Mouse (Mus musculus) spleen, postnatal 14 days (tissue): ENCODE measurements at regions not wholly inside any gene's neighbourhood (a gene's known extent, or its start where the extent isn't known, plus 50 kb on each side); places are given as distances from the start of the nearest gene placed in this dataset.

ENCODE experiments used
- DNase-seq, 2 experiments: peaks; one replicate each; pipeline ENCODE4 v3.0.0; 2021 to 2022; ENCODE audit warnings: low spot score in 2 of 2

DNA sequence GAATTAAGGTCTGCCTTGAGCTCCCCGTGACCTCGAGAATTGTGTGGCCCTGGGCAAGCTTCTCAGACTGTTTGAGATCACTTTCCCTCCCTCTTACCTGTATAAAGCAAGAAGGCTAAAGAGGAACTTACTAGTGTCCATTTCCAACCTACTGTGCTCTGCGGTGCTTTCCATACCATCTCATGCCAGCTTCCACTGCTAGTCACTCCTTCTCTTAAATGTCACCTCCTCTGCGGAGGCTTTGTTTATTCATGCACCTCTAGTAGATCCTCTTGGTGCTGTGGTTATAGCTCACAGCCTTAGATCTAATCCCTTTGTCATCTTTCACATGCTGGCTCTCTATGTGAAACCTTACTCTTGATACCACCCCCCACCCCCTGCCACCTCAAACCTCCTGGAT, 2310.3 kb upstream of the Lrrc6 start:
- no peak for DNase-seq

DNA sequence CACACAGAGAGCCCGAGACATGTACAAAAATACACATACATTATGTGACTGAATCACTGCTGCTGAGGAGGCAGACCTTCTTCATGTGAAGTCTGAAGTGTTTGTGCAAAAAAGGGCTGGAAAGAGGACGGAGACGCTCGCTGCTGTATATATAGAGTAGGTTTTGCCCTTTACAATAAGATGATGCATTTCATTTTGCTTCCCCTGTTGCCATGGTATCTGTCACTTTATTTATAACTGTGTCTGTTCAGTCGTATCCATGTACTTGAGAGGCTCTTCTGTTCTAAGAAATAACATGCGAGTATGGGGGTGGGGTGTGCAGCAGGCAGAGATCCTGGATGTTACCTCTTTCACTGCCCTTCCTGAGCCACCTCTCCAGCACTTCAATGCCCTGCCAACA, 2309.9 kb upstream of the Lrrc6 start:
- DNase-seq: no peak

DNA sequence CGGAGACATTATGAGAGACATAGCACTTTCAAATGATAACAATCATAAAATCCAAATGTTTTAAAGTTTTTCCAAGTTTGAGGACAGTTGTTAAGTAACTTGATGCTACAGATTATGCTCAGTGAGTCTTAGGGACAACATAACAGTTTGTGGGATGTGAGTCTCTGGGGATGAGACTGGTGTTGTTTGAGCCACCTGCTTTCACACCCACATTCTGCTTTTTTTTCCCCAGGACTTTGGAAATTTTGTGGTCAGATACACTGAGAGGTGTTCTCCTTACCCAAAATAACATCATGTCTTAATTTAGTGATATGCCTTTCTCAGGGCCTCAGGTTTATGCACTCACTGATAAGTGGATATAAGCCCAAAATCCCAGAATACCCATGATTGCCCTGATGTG, 2307.5 kb upstream of the Lrrc6 start:
- DNase-seq: no peak

DNA sequence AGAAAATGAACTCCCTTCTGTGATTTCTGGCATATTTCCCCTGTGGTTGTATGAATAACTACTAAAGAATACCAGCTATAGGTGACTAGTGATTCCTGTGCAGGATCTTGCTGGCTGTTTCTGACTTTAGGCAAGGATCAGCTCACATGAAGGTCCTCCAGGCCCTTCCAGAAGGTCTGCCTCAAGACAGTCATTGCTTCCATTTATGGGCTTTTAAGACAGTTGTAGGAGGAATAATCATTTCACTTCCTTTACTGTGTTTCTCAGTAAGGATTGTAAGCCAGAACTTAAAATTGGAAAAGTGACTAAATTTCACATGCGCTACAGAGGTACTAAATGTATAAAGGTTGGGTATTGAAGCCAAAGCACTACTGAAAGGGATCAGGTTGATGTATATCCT, 2303.5 kb upstream of the Lrrc6 start:
- no peak for DNase-seq

DNA sequence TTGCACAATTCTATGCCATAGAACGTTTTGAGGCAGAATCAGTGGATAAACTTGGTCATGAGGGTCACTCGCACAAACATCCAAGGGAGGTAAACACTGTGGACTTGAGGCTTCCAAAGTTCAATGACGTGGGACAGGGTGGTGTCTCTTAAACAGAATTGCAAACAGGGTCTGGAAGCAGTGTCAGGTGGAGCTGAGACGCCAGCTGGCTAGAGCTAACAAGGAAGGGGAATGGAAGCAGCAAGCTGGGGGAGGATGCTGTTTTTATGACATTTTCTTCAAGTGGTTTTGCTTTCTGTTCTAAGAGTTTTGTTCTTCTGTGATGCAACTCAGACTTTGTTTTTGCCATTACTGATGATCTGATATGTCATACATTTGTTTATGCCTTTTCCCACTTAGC, 2301.1 kb upstream of the Lrrc6 start:
- no peak for DNase-seq

DNA sequence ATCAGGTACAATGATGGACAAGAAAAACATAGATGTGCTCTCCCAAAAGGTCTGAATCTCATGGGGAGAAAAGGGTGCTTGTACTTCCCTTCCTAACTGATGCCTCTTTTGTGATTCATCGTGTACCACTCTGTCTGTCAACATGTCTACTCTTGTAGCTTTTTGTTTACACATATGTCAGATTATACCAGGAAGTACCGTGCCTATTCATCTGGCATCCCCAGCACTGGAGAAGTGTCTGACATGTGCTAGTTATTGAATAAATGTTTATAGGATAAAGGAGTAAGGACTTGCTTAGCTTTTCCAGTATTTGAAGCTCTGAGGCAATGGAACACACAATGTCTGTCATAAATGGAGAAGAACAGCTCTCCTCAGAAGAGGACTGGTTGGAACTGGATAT, 2296.7 kb upstream of the Lrrc6 start:
- no peak for DNase-seq

DNA sequence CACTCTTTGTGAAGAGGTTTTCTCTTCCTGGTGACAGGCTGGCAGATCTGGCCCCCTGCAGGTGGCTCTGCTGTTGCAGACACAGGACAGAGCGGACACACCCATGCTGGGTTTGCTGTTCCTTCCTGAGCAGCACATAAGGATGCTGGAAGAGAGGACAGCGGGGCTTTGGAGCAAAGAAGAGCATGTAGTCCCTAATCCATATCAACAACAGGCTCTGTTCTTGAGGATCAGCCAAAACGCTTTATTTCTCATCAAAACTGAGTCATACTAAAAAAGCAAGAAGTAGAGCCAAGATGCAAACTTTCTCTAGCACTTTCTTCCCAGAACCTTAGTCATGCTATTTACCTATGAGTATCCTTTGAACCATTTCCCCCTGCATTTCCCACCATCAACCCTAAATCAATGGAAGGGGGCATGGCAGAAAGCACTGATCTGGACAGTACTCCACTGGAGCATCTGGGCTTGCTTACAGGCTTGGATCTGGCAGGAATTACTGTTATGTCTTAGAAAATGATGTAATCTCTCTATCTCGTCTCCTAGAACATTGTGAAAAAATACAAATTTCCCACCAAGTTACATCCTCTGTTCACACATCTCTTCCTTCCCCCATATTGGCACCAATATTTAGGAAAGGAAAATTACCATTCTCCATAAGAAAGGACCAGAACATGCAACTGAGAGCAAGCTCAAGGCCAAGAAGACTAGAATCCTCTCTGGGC, 2294.7 kb upstream of the Lrrc6 start:
- no peak for DNase-seq

DNA sequence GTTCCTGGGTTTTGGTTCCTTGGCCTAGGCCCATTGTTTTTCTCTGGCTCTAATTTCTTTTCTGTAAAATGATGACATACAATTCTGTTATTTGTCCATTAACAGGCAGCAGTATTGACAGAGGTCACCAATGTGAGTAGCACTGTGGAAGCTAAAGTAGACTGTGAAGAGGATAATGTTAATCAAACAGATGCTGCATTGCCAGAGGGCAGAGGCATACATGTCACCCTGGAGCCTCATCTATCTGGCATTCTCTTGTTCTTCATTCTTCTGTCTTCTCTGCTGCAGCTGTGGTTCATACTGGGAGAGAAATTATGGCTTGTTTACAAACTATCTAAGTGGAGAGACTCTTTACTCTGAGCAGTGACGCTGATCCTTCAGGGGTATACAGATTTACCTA, 2259.2 kb upstream of the Lrrc6 start:
- DNase-seq: no peak

DNA sequence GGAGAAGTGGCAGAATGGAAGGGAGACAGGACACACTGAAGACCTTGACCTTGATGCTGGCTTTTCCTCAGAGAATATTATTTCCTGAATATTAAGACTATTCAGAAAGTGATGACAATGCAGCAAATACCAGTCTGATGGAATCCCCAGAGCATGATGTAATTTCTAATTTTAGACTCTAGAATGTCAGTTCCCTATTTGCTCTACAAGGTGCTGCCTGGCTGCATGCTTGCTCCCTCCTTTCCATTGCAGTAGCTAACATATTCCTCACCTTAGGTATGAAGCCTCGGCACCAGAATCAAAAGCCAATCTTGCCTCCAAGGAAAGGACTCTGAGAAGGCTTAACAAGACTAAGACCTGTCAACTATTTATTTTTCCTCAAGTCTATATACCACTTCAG, 2254.5 kb upstream of the Lrrc6 start:
- no peak for DNase-seq

DNA sequence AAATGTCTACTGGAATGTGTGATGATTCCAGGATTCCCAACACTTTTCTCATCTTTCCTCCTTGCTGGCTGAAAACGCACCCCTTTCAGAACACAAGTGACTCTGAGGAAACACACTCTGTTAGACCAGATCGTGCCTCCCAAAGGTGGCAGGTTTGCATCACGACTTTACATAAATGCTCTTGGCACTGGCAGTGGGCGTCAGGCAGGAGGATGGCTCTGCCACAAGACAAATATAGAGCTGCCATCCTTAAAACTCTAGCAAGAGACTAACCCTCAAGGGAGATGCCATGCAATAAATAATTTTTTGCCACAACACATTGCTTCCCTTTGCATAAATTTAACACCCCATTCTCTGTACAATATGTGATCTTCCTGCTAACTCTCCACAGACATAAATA, 2254.1 kb upstream of the Lrrc6 start:
- no peak for DNase-seq

DNA sequence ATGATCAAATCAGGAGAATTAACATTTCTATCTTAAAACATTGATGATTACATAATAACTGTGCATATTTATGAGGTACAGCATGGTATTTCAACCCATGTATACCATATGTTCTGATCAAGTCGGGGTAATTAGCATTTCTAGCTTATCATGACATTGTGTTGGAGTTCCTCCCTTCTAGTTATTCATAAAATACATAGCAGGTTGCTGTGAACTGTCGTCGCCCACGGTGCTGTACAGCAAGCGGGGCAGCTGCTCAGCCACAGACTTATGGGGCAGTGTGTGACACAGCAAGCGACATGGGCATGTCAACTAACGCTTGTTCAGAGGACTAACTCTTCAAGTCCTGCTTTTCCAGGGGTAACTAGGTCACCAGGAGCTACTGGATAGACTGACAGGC, 2238.6 kb upstream of the Lrrc6 start:
- DNase-seq: no peak

DNA sequence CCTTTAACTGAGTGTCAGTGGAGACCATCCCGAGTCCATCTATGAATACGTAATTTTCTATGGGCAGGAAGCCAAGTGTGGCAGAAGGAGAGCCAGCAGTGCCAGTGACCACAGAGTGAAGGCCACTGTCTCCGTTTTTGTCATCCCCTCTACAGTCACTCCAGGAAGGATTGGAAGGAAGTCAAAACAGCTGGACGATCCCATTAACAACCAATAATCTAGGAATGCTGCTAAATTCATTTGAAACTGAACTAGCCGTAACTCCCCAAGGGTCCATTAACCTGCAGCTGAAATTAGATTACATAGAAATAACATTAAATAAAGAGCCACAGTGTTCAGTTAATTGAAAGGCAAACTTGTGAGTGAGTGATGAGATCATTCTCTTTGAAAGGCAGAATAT, 2220.5 kb upstream of the Lrrc6 start:
- DNase-seq: no peak

DNA sequence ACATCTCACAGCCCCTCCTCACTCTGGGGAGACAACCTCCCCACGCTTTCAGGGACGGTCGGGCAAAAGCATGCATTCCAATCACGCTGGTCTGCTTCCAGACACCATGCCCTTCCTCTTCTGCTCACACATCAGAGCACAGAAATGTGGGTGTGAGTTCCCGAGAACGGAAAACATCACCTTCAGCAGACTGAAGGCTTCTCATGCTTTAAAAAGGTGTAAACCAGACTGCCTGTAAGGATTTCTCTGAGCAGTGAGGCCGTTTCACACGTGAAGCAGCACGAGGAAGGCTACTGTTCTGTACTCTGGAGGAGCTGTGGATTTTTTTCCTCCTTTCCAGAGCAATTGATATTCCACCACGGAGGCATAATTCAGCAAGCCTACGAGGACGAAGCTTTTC, 2218.8 kb upstream of the Lrrc6 start:
- DNase-seq: no peak

DNA sequence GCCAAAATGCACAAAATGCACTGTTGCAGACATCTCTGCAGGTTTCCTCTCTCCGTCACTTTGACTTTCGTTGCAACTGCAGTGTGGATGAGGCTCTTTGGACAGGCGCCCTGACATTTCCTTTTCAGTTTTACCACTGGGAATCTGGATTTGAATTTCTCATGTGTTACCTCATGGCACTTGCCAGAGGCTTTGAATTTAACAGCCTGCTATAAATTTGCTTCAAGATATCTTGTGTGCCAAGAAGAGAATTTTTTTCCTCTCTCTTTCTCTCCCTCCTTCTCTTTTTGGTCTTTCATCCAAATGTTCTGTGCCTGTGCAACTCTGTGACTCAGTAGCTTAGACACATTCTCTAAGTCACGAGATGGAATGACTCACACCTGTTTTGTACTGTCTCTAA, 2213.6 kb upstream of the Lrrc6 start:
- DNase-seq: no peak

DNA sequence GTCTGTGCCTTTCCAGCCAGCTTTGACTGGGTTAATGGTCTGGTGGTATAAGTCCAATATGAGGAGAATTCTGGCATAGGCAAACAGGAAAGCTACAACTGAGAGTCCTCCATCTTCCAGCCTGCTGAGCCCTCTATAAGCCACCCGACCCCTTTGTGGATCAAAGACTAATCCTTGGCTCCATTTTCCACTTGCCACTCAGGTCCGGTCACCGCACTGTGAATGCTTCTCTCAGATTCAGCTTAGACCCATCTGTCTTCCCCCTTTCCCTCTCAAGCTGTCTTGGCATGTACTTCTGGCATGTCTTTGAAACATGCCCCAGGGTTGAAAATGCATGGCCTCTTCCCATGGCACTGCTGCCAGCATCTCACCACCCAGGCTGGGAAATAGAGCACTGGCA, 2206.6 kb upstream of the Lrrc6 start:
- DNase-seq: no peak

DNA sequence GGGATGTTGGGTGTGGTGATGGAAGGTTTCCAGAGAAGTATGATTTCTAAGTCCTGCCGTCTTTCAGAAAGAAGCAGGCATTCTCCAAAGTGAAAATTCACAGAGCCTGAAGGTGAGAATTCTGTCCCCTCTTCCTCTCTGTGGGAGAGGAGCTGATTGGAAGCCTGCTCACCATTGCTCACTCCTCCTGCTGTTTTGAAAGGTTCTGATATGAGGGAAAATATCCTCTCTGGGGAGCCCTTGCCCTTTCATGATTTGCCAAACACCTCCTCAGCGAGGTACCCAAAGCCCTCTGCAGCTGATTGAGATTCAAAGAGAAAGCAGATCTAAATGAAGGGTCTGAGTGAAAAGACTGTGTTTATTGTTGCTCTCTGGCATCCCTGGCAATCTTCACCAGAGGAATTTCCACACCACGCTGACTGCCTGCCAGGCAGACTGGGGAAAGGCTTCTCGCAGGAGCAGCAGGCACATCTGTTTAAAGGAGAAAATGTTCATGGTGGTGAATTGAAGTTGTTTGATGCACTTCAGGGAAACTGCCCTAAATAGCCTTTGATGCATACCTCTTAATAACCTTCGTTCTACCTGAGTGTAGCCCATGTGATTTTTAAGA, 2194.4 kb upstream of the Lrrc6 start:
- no peak for DNase-seq

DNA sequence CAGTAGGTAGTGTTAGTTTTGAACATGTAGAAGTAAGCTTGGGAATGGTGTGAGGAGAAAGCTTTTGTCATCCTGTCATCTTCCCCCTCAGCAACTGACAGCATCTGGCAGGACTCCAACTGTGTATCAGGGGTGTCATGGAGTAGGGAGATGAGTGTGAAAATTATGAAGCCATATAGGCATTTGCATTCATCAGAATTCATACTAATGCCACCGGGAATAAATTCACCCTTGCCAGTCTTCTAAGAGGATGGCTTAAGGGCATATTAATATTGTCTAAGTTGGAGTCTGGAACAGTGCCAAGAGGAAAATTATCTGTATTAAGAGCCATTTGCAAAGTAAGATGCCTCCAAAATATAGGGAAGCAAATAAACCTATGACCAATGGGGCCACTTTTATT, 2166.8 kb upstream of the Lrrc6 start:
- DNase-seq: no peak

DNA sequence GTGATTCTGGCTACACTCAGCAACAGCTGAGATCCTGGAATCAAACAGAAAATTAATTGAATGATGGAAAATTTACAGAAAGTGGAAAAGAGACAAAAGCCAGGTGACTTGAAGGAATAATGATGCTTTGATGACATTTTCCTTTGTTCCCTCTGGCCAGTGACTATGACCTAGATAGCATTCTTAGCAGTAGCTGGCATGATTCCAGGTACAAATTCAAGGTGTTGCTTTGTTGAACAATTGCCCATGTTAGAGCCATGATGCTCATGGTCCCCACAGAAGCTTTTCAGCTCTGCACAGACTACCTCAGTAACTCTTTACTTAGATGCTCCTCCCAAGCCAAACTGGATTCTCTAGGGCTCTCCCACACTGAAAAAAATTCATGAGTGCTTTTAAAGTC, 2164.6 kb upstream of the Lrrc6 start:
- no peak for DNase-seq

DNA sequence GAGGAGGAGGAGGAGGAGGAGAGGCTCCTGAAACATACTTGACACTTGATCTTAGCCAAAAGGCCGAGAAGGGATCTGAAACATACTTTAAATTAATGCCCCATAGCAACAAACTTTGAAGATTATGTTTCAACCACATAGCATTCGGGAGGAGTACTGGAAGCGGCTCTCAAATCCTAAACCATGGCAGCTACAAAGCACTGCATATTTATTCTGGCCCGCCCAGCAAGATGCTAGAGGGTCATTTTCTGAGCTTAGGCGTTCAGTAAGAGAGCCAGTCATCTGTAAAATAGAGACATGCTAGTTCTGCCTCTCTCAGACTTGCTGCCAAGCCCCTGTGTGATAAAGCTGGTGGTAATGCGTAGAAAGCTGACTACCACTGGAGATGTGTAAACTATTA, 2156.0 kb upstream of the Lrrc6 start:
- DNase-seq: no peak

DNA sequence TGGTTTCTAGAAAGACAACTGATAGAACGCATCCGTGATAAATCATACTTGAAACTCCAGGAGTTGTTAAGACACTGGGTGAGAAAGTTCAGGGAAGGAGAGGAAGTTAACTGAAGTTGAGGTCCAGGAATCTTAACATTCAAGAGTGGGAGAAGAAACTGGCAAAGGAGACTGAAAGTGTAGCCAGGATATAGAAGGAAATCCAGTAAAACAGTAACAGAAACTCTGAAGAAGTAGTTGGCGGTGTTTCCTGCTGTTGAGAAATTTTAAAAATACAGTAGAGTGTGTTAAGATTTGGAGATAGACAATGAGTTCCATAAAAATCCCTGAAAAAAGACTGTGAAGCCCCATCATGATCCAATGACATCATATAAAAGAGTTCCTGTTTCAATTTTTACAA, 2154.3 kb upstream of the Lrrc6 start:
- DNase-seq: no peak

DNA sequence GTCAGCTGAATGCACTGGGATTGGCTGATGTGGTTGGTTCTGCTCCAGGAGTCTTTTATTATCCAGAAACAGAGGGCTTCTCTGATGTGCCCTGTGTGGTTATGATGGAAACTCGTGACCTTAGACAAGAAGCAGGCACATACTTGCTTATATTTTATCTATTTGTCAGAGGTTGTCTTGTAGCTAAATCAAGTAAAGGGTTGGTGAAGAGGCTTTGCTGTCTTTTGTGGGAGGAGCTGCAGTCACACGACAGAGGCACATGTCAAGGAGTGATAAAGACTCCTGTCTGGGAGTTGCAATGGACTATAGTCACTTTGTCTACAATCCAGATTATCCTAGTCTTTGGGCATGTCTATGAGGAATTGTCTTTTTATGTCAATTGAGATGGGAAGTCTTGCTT, 2149.9 kb upstream of the Lrrc6 start:
- no peak for DNase-seq

DNA sequence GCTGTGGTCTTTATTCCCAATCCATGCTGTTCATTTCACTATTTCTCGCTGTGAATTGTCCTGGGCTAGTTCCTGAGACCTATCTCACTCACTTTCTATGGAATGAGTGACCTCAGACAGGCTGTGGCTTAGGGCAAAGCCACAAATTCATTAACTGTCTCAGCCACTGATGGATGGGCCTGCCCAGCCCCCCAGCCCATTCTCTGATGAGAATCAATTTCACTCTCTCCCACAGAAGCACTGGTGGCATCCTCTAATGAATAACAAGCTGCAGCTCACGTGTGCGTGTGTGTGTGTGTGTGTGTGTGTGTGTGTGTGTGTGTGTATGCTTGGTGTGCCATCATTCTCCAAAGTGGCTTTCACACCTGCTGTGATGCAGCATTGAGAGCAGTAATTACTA, 2149.3 kb upstream of the Lrrc6 start:
- no peak for DNase-seq

DNA sequence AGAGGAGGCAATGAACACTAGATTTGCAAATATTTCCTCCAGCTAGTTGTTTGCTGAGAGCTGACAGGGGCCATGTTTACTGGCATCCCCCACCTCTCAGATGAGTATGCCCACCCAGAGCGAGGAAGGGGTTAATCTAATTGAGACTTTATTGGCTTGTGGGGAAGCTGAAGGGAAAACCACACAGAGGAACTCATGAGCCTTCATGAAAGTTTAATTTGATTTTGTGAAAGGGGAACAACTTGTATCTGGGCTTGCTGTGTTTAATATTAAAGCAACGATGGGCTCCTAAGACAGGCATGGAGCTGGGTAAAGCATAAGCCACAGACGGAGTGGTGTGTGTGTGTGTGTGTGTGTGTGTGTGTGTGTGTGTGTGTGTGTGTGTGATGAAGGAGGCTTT, 2146.2 kb upstream of the Lrrc6 start:
- DNase-seq: no peak

DNA sequence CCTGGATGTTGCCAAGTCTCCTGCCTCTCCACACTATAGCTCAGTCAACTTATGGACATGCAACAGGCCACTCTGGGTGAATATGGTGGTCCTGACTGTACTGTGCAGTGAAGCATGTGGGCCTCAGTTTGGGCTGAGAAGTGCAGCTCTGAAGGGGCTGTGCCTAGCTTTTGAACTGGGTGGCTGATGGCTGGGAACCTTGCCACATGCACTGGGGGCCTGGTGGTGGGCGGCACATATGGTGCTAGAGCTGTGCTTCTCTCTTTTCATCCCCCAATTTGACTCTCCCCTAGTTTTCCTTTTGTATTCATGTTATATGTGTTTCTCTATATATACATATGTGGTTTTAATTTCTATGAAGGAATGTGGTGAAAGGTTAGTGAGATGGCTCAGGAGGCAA, 2144.2 kb upstream of the Lrrc6 start:
- DNase-seq: no peak
